Mouse (Mus musculus): ENCODE measurements around the gene Zc3h7a.
"Not testable (repeated sequence)": the region's sequence is repeated elsewhere in the genome, so short reads cannot be mapped to it uniquely, and the experiment has no call there.

Zc3h7a gene

GRCm38 (mm10) chr16:11176208-11176883, at the start of gene Zc3h7a:
Gene Zc3h7a, minus strand, starts transcription at chr16:11176393.
- DNase-seq (ENCODE audit: low spot score): peak; percentile 87

GRCm38 (mm10) chr16:11217801-11218200, 41.6 kb upstream of the Zc3h7a start:
- DNase-seq (ENCODE audit: low spot score): no peak

GRCm38 (mm10) chr16:11203600-11204390, 27.6 kb upstream of the Zc3h7a start:
- no peak for DNase-seq (ENCODE audit: low spot score)

GRCm38 (mm10) chr16:11202571-11203554, 26.7 kb upstream of the Zc3h7a start, which contains the start of gene Rsl1d1:
Gene Rsl1d1, minus strand, starts transcription at chr16:11203331.
- peak; percentile 86 for DNase-seq (ENCODE audit: low spot score)

- DNase-seq (ENCODE audit: low spot score): no peak
Observed at GRCm38 (mm10) chr16:11201740-11202394, 25.7 kb upstream of the Zc3h7a start.

GRCm38 (mm10) chr16:11200247-11200646, 24.1 kb upstream of the Zc3h7a start:
- no peak for DNase-seq (ENCODE audit: low spot score)

GRCm38 (mm10) chr16:11198467-11198866, 22.3 kb upstream of the Zc3h7a start:
- DNase-seq (ENCODE audit: low spot score): no peak

GRCm38 (mm10) chr16:11197052-11197451, 20.9 kb upstream of the Zc3h7a start:
- no peak for DNase-seq (ENCODE audit: low spot score)

- no peak for DNase-seq (ENCODE audit: low spot score)
Observed at GRCm38 (mm10) chr16:11193231-11193630, 17.0 kb upstream of the Zc3h7a start.

GRCm38 (mm10) chr16:11190150-11190549, 14.0 kb upstream of the Zc3h7a start:
- DNase-seq (ENCODE audit: low spot score): no peak

GRCm38 (mm10) chr16:11177404-11177803, 1.2 kb upstream of the Zc3h7a start:
- no peak for DNase-seq (ENCODE audit: low spot score)

GRCm38 (mm10) chr16:11176884-11177244, 671 bp upstream of the Zc3h7a start:
- DNase-seq (ENCODE audit: low spot score): no peak

GRCm38 (mm10) chr16:11175489-11176207, 545 bp downstream of the Zc3h7a start:
- DNase-seq (ENCODE audit: low spot score): peak; percentile 59

- no peak for DNase-seq (ENCODE audit: low spot score)
Observed at GRCm38 (mm10) chr16:11175100-11175488, 1.1 kb downstream of the Zc3h7a start.

- peak; percentile 31 for DNase-seq (ENCODE audit: low spot score)
Observed at GRCm38 (mm10) chr16:11174671-11175081, 1.5 kb downstream of the Zc3h7a start.

GRCm38 (mm10) chr16:11171679-11172078, 4.5 kb downstream of the Zc3h7a start:
- no peak for DNase-seq (ENCODE audit: low spot score)

- DNase-seq (ENCODE audit: low spot score): no peak
Observed at GRCm38 (mm10) chr16:11166431-11166830, 9.8 kb downstream of the Zc3h7a start.

GRCm38 (mm10) chr16:11164695-11165255, 11.4 kb downstream of the Zc3h7a start:
- no peak for DNase-seq (ENCODE audit: low spot score)

GRCm38 (mm10) chr16:11157721-11158120, 18.5 kb downstream of the Zc3h7a start:
- DNase-seq (ENCODE audit: low spot score): not testable (repeated sequence)

- no peak for DNase-seq (ENCODE audit: low spot score)
Observed at GRCm38 (mm10) chr16:11154500-11154899, 21.7 kb downstream of the Zc3h7a start.
